ENCODE assay signal across 10 mouse cellular contexts in the genomic region with DNA sequence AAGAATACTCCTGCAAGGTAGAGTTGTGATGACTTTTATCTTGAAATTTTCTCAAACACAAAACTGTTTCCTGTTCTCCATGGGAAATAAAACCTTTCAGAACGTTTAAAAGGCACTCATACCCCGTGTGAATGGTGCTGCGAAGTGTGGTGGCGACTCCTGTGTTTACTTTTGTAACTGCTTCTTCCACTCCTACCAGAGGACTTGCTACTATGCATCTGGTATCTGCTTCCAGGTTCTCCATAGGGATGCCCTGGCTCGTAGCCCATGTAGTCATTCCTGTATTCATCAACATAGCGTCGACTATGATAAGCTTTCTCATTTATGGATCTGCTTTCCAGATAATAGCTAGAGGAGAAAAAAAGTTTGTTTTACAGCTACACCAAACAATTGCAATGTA. TPM values are rescaled to one million over a fixed set of nuclear protein-coding genes. Genes with fewer than 3 reads are reported as not detected.
DNase-seq lines count a peak whose midpoint lies in the region; ATAC-seq and TF ChIP-seq lines count a peak whose summit lies in the region.
"Had no signal": no experiment of that assay in that cellular context is flagged by ENCODE, and none has a peak within 500 bp of the region (broad histone marks: within the 10 kb centered on the region; RNA-seq: fewer than 3 reads in every experiment).

No protein-coding gene starts in this region.

- peaks cover 13% of the 10 kb centered on the region for H3K4me1 ChIP-seq in heart, adult 2 months (ENCODE audit: control insufficient read depth, insufficient read depth, low read length)
- H3K4me1 ChIP-seq in lung, postnatal 0 days (ENCODE audit: insufficient read depth, low read depth, low read length), result no peaks in the 10 kb centered on the region
- peaks cover 15% of the 10 kb centered on the region for H3K4me1 ChIP-seq in embryonic facial prominence, embryonic 15.5 days
- H3K4me1 ChIP-seq in stomach, embryonic 14.5 days (ENCODE audit: control insufficient read depth, insufficient read depth, low read length), result peaks cover 17% of the 10 kb centered on the region; the same call in 1 of the 2 replicates

- no peak for DNase-seq in heart, adult 2 months
- DNase-seq in heart, adult 9 months (ENCODE audit: low spot score in 2 of 2), result no peak
- peak; percentile 39 for DNase-seq in lung, postnatal 0 days (ENCODE audit: low spot score)
- no peak for DNase-seq in lung, postnatal 36 days
- no peak for DNase-seq in gastrocnemius, postnatal 10 days
- no peak for DNase-seq in layer of hippocampus, postnatal 25 days (ENCODE audit: extremely low spot score in 1 of 2, low spot score in 1 of 2)
- DNase-seq: thymus, adult 18-20 months had no signal

- intact Hi-C loops in heart, adult 2 months (cut with DNase I), result no loop called here

- peak; percentile 27; the same call in 1 of the 2 replicates for TF ChIP-seq CTCF in heart, adult 2 months (IDR thresholded peaks at IDR 0.05)
- TF ChIP-seq CTCF in lung, postnatal 0 days (IDR thresholded peaks at IDR 0.05), result peak; percentile 32

- H3K36me3 ChIP-seq in heart, adult 2 months (ENCODE audit: control insufficient read depth, insufficient read depth, low read length), result peaks cover 52% of the 10 kb centered on the region
- H3K36me3 ChIP-seq in lung, postnatal 0 days (ENCODE audit: insufficient read depth, low read length), result peaks cover 39% of the 10 kb centered on the region
- peaks cover 44% of the 10 kb centered on the region for H3K36me3 ChIP-seq in embryonic facial prominence, embryonic 15.5 days
- H3K36me3 ChIP-seq in stomach, embryonic 14.5 days (ENCODE audit: control insufficient read depth, insufficient read depth, low read length), result peaks cover 49% of the 10 kb centered on the region

- TF ChIP-seq EP300 in heart, adult 2 months (IDR thresholded peaks at IDR 0.05; ENCODE audit: insufficient read depth, low read depth, low read length), result no peak
- no peak for TF ChIP-seq EP300 in lung, postnatal 0 days (IDR thresholded peaks at IDR 0.05)

- no peaks in the 10 kb centered on the region for H3K9me3 ChIP-seq in lung, postnatal 0 days (ENCODE audit: low read length)
- no peaks in the 10 kb centered on the region for H3K9me3 ChIP-seq in embryonic facial prominence, embryonic 15.5 days (replicated peaks)
- H3K9me3 ChIP-seq in stomach, embryonic 14.5 days (ENCODE audit: control insufficient read depth, low read depth, low read length), result no peaks in the 10 kb centered on the region
- H3K9me3 ChIP-seq: G1E had no signal

- no peak for TF ChIP-seq POLR2A in heart, adult 2 months (IDR thresholded peaks at IDR 0.05; ENCODE audit: insufficient read depth, low read depth, low read length)

- no peak for ATAC-seq in lung, postnatal 0 days
- ATAC-seq in embryonic facial prominence, embryonic 15.5 days (ENCODE audit: insufficient number of reproducible peaks, low FRiP score, low TSS enrichment, low read depth), result no peak
- no peak for ATAC-seq in stomach, embryonic 14.5 days (ENCODE audit: insufficient number of reproducible peaks, insufficient read depth, low FRiP score, low read depth)

- H3K4me3 ChIP-seq in heart, adult 2 months, result peak overlapping the region; percentile 87
- peak overlapping the region; percentile 100 for H3K4me3 ChIP-seq in lung, postnatal 0 days (ENCODE audit: low read depth, low read length)
- H3K4me3 ChIP-seq in embryonic facial prominence, embryonic 15.5 days (replicated peaks), result peak overlapping the region; percentile 91; the same call in 1 of the 2 replicates
- H3K4me3 ChIP-seq in stomach, embryonic 14.5 days (ENCODE audit: low read depth, low read length), result no peak overlapping the region

- H3K27me3 ChIP-seq in heart, adult 2 months (ENCODE audit: control insufficient read depth, insufficient read depth, low read length), result no peaks in the 10 kb centered on the region
- H3K27me3 ChIP-seq in lung, postnatal 0 days (replicated peaks; ENCODE audit: insufficient read depth, low read length), result no peaks in the 10 kb centered on the region
- H3K27me3 ChIP-seq in embryonic facial prominence, embryonic 15.5 days, result no peaks in the 10 kb centered on the region
- H3K27me3 ChIP-seq in stomach, embryonic 14.5 days (ENCODE audit: control insufficient read depth, insufficient read depth, low read length), result no peaks in the 10 kb centered on the region

- H3K9ac ChIP-seq in heart, adult 2 months (ENCODE audit: low read depth, low read length), result no peak overlapping the region
- no peak overlapping the region for H3K9ac ChIP-seq in lung, postnatal 0 days (replicated peaks; ENCODE audit: low read depth)
- H3K9ac ChIP-seq in embryonic facial prominence, embryonic 15.5 days, result no peak overlapping the region
- no peak overlapping the region for H3K9ac ChIP-seq in stomach, embryonic 14.5 days (replicated peaks; ENCODE audit: low read depth, low read length)

- WGBS in heart, adult 2 months, result 7% methylated on average over 7 of the region's 7 CpGs
- WGBS in lung, postnatal 0 days, result 21% methylated on average over 7 of the region's 7 CpGs
- WGBS in embryonic facial prominence, embryonic 15.5 days, result 60% methylated on average over 7 of the region's 7 CpGs
- WGBS in stomach, embryonic 14.5 days, result 50% methylated on average over 7 of the region's 7 CpGs

- peak overlapping the region; percentile 67 for H3K4me2 ChIP-seq in lung, postnatal 0 days (replicated peaks; ENCODE audit: low read depth, low read length)
- H3K4me2 ChIP-seq in embryonic facial prominence, embryonic 15.5 days (replicated peaks), result peak overlapping the region; percentile 19
- peak overlapping the region; percentile 68; the same call in 1 of the 2 replicates for H3K4me2 ChIP-seq in stomach, embryonic 14.5 days (replicated peaks; ENCODE audit: low read depth, low read length)

- no peak overlapping the region for H3K27ac ChIP-seq in heart, adult 2 months
- no peak overlapping the region for H3K27ac ChIP-seq in lung, postnatal 0 days (ENCODE audit: low read length)
- H3K27ac ChIP-seq in embryonic facial prominence, embryonic 15.5 days (replicated peaks), result no peak overlapping the region
- H3K27ac ChIP-seq in stomach, embryonic 14.5 days (ENCODE audit: low read length), result no peak overlapping the region

- H3K79me2 ChIP-seq in heart, adult 2 months (replicated peaks; ENCODE audit: control insufficient read depth, insufficient read depth, low read length), result peaks cover 10% of the 10 kb centered on the region

RNA-seq across cellular contexts. Expression of gene Clk1, which starts 2.9 kb away (rescaled TPM):
- 10 to 100 TPM; 50.2 to 50.4 TPM for total RNA-seq in heart, adult 2 months (2021)
- polyA plus RNA-seq in heart, adult 2 months (2012; rRNA removed), result 43.3 and 82.3 TPM in 2 replicates
- polyA plus RNA-seq in lung, postnatal 0 days (2015; fragmentation: Nextera tagmentation; extraction: Ambion mirVana), result 236 and 247 TPM in 2 replicates
- 197 and 201 TPM in 2 replicates for polyA plus RNA-seq in embryonic facial prominence, embryonic 15.5 days (2015; fragmentation: Nextera tagmentation; extraction: Ambion mirVana)
- 245 and 254 TPM in 2 replicates for polyA plus RNA-seq in stomach, embryonic 14.5 days (2014; fragmentation: Nextera tagmentation; extraction: Ambion mirVana)
- 10 to 100 TPM; 46.2 to 80.4 TPM for total RNA-seq in gastrocnemius, postnatal 10 days (2021)
- 100 to 1,000 TPM; 111 to 132 TPM for total RNA-seq in layer of hippocampus, postnatal 25 days (2021)

RNA-seq across cellular contexts. Expression of gene Nif3l1, which starts 24.0 kb away (rescaled TPM):
- total RNA-seq in heart, adult 2 months (2021), result 1 to 10 TPM; 9.1 to 9.4 TPM
- polyA plus RNA-seq in heart, adult 2 months (2012; rRNA removed), result 14.5 and 25.7 TPM in 2 replicates
- 13.0 and 14.9 TPM in 2 replicates for polyA plus RNA-seq in lung, postnatal 0 days (2015; fragmentation: Nextera tagmentation; extraction: Ambion mirVana)
- polyA plus RNA-seq in embryonic facial prominence, embryonic 15.5 days (2015; fragmentation: Nextera tagmentation; extraction: Ambion mirVana), result 40.6 and 44.5 TPM in 2 replicates
- 46.1 and 46.2 TPM in 2 replicates for polyA plus RNA-seq in stomach, embryonic 14.5 days (2014; fragmentation: Nextera tagmentation; extraction: Ambion mirVana)
- 10 to 100 TPM; 10.5 to 11.4 TPM for total RNA-seq in gastrocnemius, postnatal 10 days (2021)
- 10 to 100 TPM; 22.1 to 22.7 TPM for total RNA-seq in layer of hippocampus, postnatal 25 days (2021)

RNA-seq across cellular contexts. Expression of gene Ppil3, which starts 24.3 kb away (rescaled TPM):
- total RNA-seq in heart, adult 2 months (2021), result 10 to 100 TPM; 17.5 to 19.6 TPM
- 18.3 and 23.2 TPM in 2 replicates for polyA plus RNA-seq in heart, adult 2 months (2012; rRNA removed)
- 31.3 and 35.1 TPM in 2 replicates for polyA plus RNA-seq in lung, postnatal 0 days (2015; fragmentation: Nextera tagmentation; extraction: Ambion mirVana)
- 52.2 and 54.4 TPM in 2 replicates for polyA plus RNA-seq in embryonic facial prominence, embryonic 15.5 days (2015; fragmentation: Nextera tagmentation; extraction: Ambion mirVana)
- 54.5 and 58.5 TPM in 2 replicates for polyA plus RNA-seq in stomach, embryonic 14.5 days (2014; fragmentation: Nextera tagmentation; extraction: Ambion mirVana)
- 10 to 100 TPM; 18.7 to 23.1 TPM for total RNA-seq in gastrocnemius, postnatal 10 days (2021)
- total RNA-seq in layer of hippocampus, postnatal 25 days (2021), result 10 to 100 TPM; 26.8 to 27.3 TPM

RNA-seq across cellular contexts. Expression of gene Bzw1, which starts 28.3 kb away (rescaled TPM):
- total RNA-seq in heart, adult 2 months (2021), result 10 to 100 TPM; 62.6 to 70.7 TPM
- 14.5 and 28.6 TPM in 2 replicates for polyA plus RNA-seq in heart, adult 2 months (2012; rRNA removed)
- 201 and 206 TPM in 2 replicates for polyA plus RNA-seq in lung, postnatal 0 days (2015; fragmentation: Nextera tagmentation; extraction: Ambion mirVana)
- polyA plus RNA-seq in embryonic facial prominence, embryonic 15.5 days (2015; fragmentation: Nextera tagmentation; extraction: Ambion mirVana), result 292 and 297 TPM in 2 replicates
- polyA plus RNA-seq in stomach, embryonic 14.5 days (2014; fragmentation: Nextera tagmentation; extraction: Ambion mirVana), result 362 and 409 TPM in 2 replicates
- 100 to 1,000 TPM in 1 of 2 experiments, 10 to 100 TPM in 1; 91.1 to 104 TPM for total RNA-seq in gastrocnemius, postnatal 10 days (2021)
- total RNA-seq in layer of hippocampus, postnatal 25 days (2021), result 100 to 1,000 TPM; 124 to 131 TPM
